Mouse (Mus musculus) small intestine, adult 2 months (tissue): ENCODE measurements around the gene Msh4.

Experiments
- CTCF ChIP-seq: fragments of 200-500 bp; IDR thresholded peaks from 2 replicates; pipeline ENCODE4 v1.5.1; 2012; ENCODE audit warnings: low read depth, mild to moderate bottlenecking, control low read depth, inconsistent platforms, low read length, moderate library complexity, mixed read lengths; ENCODE audit not compliant: insufficient replicate concordance, insufficient read length; ENCODE audit errors: extremely low read depth
- POLR2A ChIP-seq: fragments of 200-500 bp; IDR thresholded peaks from 2 replicates; pipeline ENCODE4 v1.6.1; 2012; ENCODE audit warnings: low read depth, mild to moderate bottlenecking, control low read depth, inconsistent platforms, low read length, moderate library complexity

DNA sequence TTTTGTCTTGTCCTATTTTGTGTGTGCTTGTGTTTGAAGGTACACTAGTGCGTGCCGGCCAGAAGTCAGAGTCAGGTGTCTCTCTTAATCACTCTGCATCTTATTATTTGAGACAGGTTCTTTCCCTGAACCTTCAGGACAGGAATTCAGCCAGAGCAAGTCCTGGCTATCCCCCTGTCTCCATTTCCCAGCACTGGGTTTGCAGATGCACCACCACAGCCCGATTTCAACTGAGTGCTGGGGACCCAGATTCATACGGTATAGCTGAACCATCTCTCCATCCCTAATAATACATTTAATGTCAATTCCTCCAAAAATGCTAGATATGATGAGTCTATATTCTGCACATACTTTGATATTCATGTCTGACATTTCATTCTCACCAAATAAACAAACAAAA lies 71.9 kb downstream of the Msh4 start:
- no peak for TF ChIP-seq CTCF
- no peak for TF ChIP-seq POLR2A
